Mouse (Mus musculus) hindbrain, embryonic 16.5 days (tissue): ENCODE measurements around the gene 1700028J19Rik. TPM values are rescaled to one million over a fixed set of nuclear protein-coding genes. Genes with fewer than 3 reads are reported as not detected.
"Not testable (repeated sequence)": the region's sequence is repeated elsewhere in the genome, so short reads cannot be mapped to it uniquely, and the experiment has no call there.

Experiments used
- ATAC-seq: fragments of 200-750 bp; cut with Nextera tagmentation; 2 replicates; pipeline ENCODE4 v1.8.0; 2017; ENCODE audit warnings: moderate TSS enrichment, moderate library complexity
- H3K27ac ChIP-seq: fragments of 300-500 bp; sonication (generic); 2 replicates; pipeline ENCODE4 v1.5.1; 2014; ENCODE audit warnings: low read depth, mild to moderate bottlenecking, control low read depth, low read length, moderate library complexity
- H3K27me3 ChIP-seq: fragments of 300-500 bp; sonication (generic); replicated peaks from 2 replicates; pipeline ENCODE4 v1.6.1; 2014; ENCODE audit warnings: low read length; ENCODE audit not compliant: control insufficient read depth, insufficient read depth
- H3K36me3 ChIP-seq: fragments of 300-500 bp; sonication (generic); 2 replicates; pipeline ENCODE4 v1.6.1; 2014; ENCODE audit warnings: mild to moderate bottlenecking, low read length, moderate library complexity, mixed read lengths; ENCODE audit not compliant: control insufficient read depth, insufficient read depth
- H3K4me1 ChIP-seq: fragments of 300-500 bp; sonication (generic); 2 replicates; pipeline ENCODE4 v1.6.1; 2014; ENCODE audit warnings: low read depth, low read length; ENCODE audit not compliant: control insufficient read depth, insufficient read depth
- H3K4me2 ChIP-seq: fragments of 300-500 bp; sonication (generic); 2 replicates; pipeline ENCODE4 v1.6.1; 2014; ENCODE audit warnings: mild to moderate bottlenecking, low read length, control low read depth, moderate library complexity
- H3K4me3 ChIP-seq: fragments of 300-500 bp; sonication (generic); 2 replicates; pipeline ENCODE4 v1.5.1; 2014; ENCODE audit warnings: mild to moderate bottlenecking, low read length, control low read depth, moderate library complexity
- H3K9ac ChIP-seq: fragments of 300-500 bp; sonication (generic); 2 replicates; pipeline ENCODE4 v1.6.1; 2014; ENCODE audit warnings: low read depth, mild to moderate bottlenecking, control low read depth, low read length, moderate library complexity
- H3K9me3 ChIP-seq: fragments of 300-500 bp; sonication (generic); 2 replicates; pipeline ENCODE4 v1.6.1; 2014; ENCODE audit warnings: mild to moderate bottlenecking, low read length, moderate library complexity; ENCODE audit not compliant: control insufficient read depth
- WGBS: fragments of 180-500 bp; shearing (Covaris S2); extraction: QIAGEN DNeasy Blood & Tissue Kit; methylation state at CpG from one replicate; pipeline ENCODE4 v1.1.7; 2014; 5-methylcytosine and 5-hydroxymethylcytosine counted together
- polyA plus RNA-seq: library from polyadenylated mRNA; unstranded; fragments of >200 nt; fragmentation: Nextera tagmentation; extraction: Ambion mirVana; gene quantifications from 2 replicates; pipeline ENCODE4 v1.2.1, GENCODE M21; 2015

The 1700028J19Rik gene
- polyA plus RNA-seq, 1 experiment from 2014 or later: 1.7 TPM

- Histone ChIP-seq H3K4me2 (no peak overlapping the region), H3K36me3 (no peaks in the 10 kb centered on the region), H3K9ac (no peak overlapping the region), H3K9me3 (no peaks in the 10 kb centered on the region), H3K4me1 (peaks cover 5% of the 10 kb centered on the region), H3K4me3 (no peak overlapping the region), H3K27me3 (no peaks in the 10 kb centered on the region), H3K27ac (no peak overlapping the region)
- no peak for ATAC-seq
- WGBS: 81% methylated on average over 1 of the region's 1 CpGs
These were observed 5.8 kb downstream of the 1700028J19Rik start for GRCm38 (mm10) chr7:44240712-44241111.

- no peaks in the 10 kb centered on the region for H3K36me3 ChIP-seq
- no peaks in the 10 kb centered on the region for H3K27me3 ChIP-seq
- H3K9me3 ChIP-seq: no peaks in the 10 kb centered on the region
- no peak overlapping the region for H3K9ac ChIP-seq
- no peaks in the 10 kb centered on the region for H3K4me1 ChIP-seq
- H3K27ac ChIP-seq: no peak overlapping the region
- no peak overlapping the region for H3K4me2 ChIP-seq
- ATAC-seq: no peak
- WGBS: 57% methylated on average over 2 of the region's 2 CpGs
- H3K4me3 ChIP-seq: no peak overlapping the region
These were observed 6.6 kb downstream of the 1700028J19Rik start for GRCm38 (mm10) chr7:44239913-44240312.

DNA sequence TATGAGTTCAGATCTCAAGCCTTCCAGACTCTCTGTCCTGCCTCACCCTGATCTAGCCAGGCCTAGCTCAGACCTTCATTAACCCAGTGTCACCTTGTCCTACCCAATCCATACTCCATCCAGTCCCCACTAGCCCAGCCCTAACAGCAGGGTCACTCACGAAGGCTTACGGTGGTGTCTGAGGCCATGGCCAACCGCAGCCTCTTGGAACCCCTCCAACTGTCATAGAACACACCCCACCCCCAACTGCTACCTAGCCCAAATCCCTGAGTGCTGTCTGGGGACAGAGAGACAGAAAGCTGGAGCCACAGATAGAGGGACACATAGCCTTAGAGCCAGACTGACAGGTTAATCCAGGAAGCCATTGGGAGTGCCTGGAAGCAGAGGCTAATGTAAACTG is 10.6 kb downstream of the 1700028J19Rik start, which contains the start of gene Gm36864:
Gene Gm36864, plus strand, starts transcription at position 269 of the 400 bp plus-strand sequence.
- H3K9me3 ChIP-seq: no peaks in the 10 kb centered on the region
- no peak within 1 kb of the TSS for H3K27ac ChIP-seq
- no peaks in the 10 kb centered on the region for H3K4me1 ChIP-seq
- H3K4me2 ChIP-seq: no peak within 1 kb of the TSS
- no peaks in the 10 kb centered on the region for H3K36me3 ChIP-seq
- H3K9ac ChIP-seq: no peak within 1 kb of the TSS
- no peak for ATAC-seq
- no peaks in the 10 kb centered on the region for H3K27me3 ChIP-seq
- 82% methylated on average over 3 of the region's 3 CpGs for WGBS
- no peak within 1 kb of the TSS for H3K4me3 ChIP-seq

DNA sequence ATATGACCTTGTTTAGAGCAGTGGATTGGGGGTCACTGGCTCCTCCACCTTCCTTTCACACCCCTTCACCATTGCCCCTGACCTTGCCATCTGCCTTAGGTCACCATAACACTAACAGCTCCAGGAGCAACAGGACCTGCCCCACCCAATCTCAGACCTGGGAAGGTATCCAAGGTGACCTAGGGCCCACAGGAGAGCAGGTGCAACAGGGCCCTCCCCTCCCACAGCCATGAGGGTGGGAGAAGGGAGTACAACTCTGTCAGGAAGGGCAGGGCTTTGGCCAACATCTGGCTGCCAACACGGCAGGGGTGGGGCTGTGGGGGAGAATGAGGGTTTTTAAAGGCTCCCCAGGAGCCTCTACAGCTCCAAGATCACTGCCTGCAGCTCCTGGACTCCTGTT is 21.4 kb downstream of the 1700028J19Rik start, which contains the start of gene Klk1:
Gene Klk1, plus strand, starts transcription at position 285 of the 400 bp plus-strand sequence.
- no peak for ATAC-seq
- H3K4me2 ChIP-seq: no peak within 1 kb of the TSS
- WGBS: 75% methylated on average over 1 of the region's 1 CpGs

GRCm38 (mm10) chr7:44222335-44222734 is 24.2 kb downstream of the 1700028J19Rik start:
- not testable (repeated sequence) for ATAC-seq, H3K36me3 ChIP-seq, H3K4me1 ChIP-seq, H3K4me3 ChIP-seq, H3K9ac ChIP-seq, H3K4me2 ChIP-seq, H3K9me3 ChIP-seq, H3K27me3 ChIP-seq, H3K27ac ChIP-seq
- WGBS: 87% methylated on average over 6 of the region's 6 CpGs

More for the DNA sequence above, 21.4 kb downstream of the 1700028J19Rik start, which contains the start of gene Klk1:
- Histone ChIP-seq H3K4me3 (no peak within 1 kb of the TSS), H3K9ac (no peak within 1 kb of the TSS), H3K27ac (no peak within 1 kb of the TSS), H3K36me3 (no peaks in the 10 kb centered on the region), H3K4me1 (no peaks in the 10 kb centered on the region), H3K27me3 (no peaks in the 10 kb centered on the region), H3K9me3 (no peaks in the 10 kb centered on the region)

- H3K27me3 ChIP-seq, H3K4me2 ChIP-seq, H3K4me1 ChIP-seq, H3K4me3 ChIP-seq, H3K27ac ChIP-seq, H3K36me3 ChIP-seq, H3K9ac ChIP-seq, ATAC-seq, H3K9me3 ChIP-seq: not testable (repeated sequence)
- 66% methylated on average over 8 of the region's 10 CpGs for WGBS
These were observed 24.9 kb downstream of the 1700028J19Rik start for GRCm38 (mm10) chr7:44221601-44222000.

DNA sequence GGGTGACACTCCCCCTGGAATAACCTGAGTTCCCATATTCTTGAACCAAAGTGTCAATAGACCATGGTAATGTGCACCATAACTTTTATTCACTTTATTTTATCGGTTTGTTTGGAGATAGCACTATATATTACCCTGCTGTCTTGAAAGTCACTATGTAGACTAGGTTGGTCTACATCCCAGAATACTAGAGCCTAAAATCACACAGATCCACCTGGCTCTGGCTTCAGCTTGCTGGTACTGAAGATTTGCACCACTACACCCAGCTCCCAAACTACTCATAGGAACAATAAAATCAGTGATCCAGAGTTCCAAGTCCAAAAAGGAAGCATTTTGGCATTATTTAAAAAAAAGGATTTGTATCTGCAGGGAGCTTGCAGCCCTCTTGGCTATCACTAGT is 30.9 kb downstream of the 1700028J19Rik start, which contains the start of gene Klk1b5:
Gene Klk1b5, plus strand, starts transcription at position 301 of the 400 bp plus-strand sequence.
- H3K9me3 ChIP-seq: no peaks in the 10 kb centered on the region
- 93% methylated on average over 1 of the region's 1 CpGs for WGBS
- H3K4me1 ChIP-seq: no peaks in the 10 kb centered on the region
- no peak within 1 kb of the TSS for H3K9ac ChIP-seq
- no peaks in the 10 kb centered on the region; the same call in 1 of the 2 replicates for H3K27me3 ChIP-seq
- H3K27ac ChIP-seq: no peak within 1 kb of the TSS
- no peak for ATAC-seq
- H3K4me2 ChIP-seq: no peak within 1 kb of the TSS
- H3K4me3 ChIP-seq: no peak within 1 kb of the TSS
- H3K36me3 ChIP-seq: no peaks in the 10 kb centered on the region

GRCm38 (mm10) chr7:44208307-44208706 is 38.2 kb downstream of the 1700028J19Rik start:
- H3K4me2 ChIP-seq: no peak overlapping the region
- ATAC-seq: no peak
- H3K9me3 ChIP-seq: no peaks in the 10 kb centered on the region
- no peaks in the 10 kb centered on the region; the same call in 1 of the 2 replicates for H3K27me3 ChIP-seq
- no peaks in the 10 kb centered on the region for H3K36me3 ChIP-seq
- no peak overlapping the region for H3K9ac ChIP-seq
- H3K4me3 ChIP-seq: no peak overlapping the region
- 81% methylated on average over 3 of the region's 3 CpGs for WGBS
- no peaks in the 10 kb centered on the region for H3K4me1 ChIP-seq
- H3K27ac ChIP-seq: no peak overlapping the region

- H3K36me3 ChIP-seq, H3K9me3 ChIP-seq, H3K4me3 ChIP-seq, H3K27ac ChIP-seq, H3K27me3 ChIP-seq, H3K4me2 ChIP-seq, ATAC-seq, H3K9ac ChIP-seq, H3K4me1 ChIP-seq: not testable (repeated sequence)
- 52% methylated on average over 3 of the region's 3 CpGs for WGBS
These were observed 39.4 kb downstream of the 1700028J19Rik start, which contains the start of gene Klk1b4 for GRCm38 (mm10) chr7:44207135-44207534. Gene Klk1b4, plus strand, starts transcription at chr7:44207435.
